Mouse (Mus musculus): ENCODE results near the gene Fam155a.

Fam155a gene

DNA sequence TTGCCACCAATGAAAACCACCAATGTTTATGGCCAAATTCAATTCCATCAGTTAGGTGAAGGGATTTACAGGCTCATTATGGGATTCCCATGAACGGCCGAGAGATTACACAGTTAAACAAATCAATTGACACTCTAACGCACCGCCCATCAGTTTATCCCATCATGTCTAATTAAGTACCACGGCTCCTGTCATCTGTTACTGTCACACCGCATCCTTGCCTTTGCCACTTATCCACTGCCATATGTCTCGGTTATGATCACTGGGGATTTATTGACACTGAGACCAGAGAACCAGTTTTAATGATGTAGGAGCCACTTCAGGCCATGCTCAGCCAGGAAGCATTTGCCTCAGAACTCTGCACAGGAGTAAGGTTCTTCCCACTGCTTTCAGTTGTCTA, 588.5 kb downstream of the Fam155a start:
- no peak for DNase-seq (ENCODE audit: low read depth, low spot score)

DNA sequence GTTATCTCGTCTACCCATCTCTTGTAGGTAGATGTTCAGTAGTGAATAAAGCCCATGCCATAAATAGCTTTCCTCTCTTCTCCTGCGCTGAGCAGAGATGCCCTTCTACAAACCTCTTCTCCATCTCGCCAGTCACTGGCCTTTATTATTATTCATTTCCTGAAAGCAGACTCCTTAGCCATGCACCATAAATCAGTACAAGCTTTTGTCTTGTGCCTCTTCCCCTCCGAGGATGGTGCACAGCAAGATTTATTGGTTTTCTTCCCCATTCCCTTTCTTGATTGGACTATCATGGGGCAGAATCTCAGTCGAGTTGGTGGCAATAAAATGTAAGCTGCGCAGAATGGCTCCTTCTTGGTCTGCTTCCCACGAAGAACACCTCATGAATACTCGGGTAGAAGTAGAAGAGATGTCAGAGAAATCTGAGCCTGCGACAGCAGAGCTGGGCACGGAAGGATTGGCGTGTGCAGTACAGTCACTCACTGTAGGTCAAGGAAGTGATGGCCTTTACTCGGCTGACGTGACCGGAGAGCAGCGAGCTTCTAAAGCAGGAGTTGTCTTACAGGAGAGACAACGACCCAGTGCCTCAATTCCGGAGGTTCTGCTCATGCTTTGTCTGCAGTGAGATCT, 590.2 kb downstream of the Fam155a start:
- no peak for DNase-seq (ENCODE audit: low read depth, low spot score)

DNA sequence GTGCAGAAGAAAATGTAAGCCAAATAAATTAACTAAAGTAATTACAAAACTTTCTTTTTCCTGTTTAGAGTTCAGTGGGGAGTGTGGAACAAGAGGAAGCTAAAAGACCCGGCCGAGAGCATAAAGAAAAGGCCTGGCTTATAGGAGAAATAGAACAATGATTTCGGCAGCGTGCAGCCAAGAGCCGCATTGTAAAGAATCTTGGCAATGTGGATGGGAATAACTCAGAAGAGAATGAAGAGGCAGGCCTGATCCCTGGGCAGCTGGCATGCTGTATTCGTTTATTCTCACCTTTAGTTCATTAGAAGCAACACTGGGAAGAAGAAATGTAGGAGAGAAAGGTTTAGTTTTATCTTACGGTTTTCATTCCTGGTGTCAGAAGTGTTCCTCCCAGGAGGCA, 594.0 kb downstream of the Fam155a start:
- DNase-seq (ENCODE audit: low read depth, low spot score), result no peak

DNA sequence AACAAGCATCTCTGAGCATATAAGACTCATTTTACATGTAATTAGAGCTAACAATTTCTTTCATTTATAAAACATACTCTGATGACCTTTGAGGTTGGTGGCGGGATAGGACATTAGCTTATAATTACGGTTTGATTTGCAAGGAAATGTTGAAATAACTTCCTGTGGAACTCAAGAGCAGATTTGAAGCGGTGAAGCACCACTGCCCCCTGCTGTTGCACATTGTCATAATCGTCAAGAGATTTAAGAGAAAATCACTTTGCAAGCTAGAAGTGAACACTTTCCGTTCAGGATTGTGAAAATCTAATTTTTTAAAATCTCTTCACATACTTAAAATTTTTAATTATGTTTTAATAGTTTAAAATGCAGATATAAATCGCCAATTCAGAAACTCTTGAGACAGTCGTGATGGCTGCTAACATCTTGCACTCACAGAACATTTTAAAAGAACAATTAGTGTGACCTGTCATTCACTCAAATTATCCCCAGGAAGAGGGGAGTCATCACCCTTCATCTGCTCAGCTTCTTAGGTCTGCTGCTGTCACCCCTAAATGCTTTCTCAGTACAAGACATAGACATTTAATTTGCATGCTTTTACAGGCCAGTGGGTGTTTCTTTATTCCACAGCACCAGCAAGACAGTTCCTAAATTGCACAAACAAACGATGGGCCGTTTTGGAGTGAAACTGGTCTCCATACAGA, 595.9 kb downstream of the Fam155a start:
- DNase-seq (ENCODE audit: low read depth, low spot score), result no peak

DNA sequence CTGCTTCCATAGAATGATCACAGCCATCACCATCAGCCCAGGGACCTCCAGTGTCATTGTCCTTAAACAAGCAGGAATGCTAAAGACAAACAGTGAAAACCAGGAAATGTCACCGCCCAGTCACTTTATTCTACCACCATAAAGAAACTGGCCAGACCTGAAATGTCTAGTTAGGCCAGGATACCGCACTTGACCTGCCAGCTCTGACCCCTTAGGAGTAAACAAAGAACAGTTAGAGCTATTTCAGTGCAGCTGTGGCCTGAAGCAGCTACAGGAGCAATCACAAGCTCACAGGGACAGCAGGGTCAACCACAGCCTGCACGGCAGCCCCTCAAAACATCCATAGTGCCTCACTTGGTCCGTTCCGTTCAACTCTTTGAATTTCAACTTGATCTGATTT, 599.1 kb downstream of the Fam155a start:
- no peak for DNase-seq (ENCODE audit: low read depth, low spot score)

DNA sequence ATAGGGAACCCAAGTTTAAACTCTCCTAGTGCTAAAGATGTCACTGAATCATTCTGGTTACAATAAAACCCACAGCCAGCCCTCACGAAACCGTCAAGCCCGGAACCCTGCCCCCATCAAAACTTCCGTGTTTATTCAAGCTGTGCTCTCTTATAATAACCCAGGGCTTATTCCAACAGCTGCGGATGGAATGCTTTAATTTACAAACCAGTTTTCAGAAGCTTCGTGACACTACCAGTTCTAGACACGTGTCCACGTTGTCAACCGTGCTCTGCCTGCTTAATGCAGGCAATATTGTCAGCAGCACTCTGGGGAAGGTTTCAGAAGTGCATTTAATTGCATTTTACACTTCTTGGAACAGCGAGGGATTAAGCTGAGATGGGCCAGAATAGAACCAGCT, 603.0 kb downstream of the Fam155a start:
- no peak for DNase-seq (ENCODE audit: low read depth, low spot score)

DNA sequence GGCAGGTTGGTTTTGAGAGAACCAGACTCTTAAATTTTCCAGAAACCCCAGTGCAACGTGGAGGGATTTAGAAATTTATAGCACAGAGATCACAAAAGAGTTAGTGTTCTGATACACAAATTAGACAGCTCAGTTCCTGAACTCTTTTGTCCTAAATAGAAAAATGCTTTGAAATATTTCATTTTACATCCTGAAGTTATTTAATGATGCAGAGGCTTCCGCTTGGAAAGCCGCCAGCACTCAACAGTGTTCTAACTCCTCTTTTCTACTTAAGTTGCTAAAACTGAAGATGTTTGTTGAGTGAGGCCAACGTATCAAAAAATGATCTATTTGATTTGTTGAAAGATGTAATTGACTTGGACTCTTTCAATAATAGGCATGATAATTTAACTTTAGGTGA, 609.4 kb downstream of the Fam155a start:
- no peak for DNase-seq (ENCODE audit: low read depth, low spot score)

DNA sequence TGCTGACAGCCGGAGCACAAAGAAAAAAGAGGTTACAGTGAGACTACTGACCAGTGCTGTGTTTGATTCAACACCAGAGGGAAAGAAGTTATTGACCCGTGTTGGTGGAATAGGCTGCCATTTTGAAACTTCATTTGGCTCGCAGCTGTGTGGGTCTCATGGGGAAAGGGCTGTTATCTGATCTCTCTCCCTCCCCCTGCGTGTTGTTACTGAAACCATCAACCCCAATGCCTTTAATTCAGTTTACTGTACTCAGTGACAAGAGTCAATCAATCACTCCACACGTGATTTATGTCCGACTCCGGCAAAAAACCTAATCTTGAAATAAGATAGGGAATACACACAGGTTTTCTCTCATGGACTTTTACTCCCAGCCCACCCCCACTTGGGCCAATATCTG, 611.6 kb downstream of the Fam155a start:
- DNase-seq (ENCODE audit: low read depth, low spot score), result no peak

DNA sequence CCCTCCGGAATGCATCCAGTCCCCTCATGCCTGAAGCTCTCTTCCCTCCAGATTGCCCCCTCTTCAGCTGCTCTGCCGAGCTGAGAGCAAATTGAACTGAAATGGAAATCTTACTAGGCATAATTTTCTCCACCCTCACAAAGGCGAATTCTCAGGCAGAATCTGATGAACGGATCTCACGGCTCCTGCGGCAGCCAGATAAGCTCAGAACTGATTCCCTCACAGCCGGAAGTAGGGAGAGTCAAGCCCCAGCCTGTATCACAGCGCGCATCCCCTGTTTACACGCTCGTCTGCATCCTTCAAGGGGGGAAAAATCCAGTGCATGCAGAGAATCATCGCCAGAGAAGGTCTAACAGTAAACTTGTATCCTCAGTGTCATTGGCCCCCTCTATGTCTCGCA, 612.3 kb downstream of the Fam155a start:
- no peak for DNase-seq (ENCODE audit: low read depth, low spot score)

DNA sequence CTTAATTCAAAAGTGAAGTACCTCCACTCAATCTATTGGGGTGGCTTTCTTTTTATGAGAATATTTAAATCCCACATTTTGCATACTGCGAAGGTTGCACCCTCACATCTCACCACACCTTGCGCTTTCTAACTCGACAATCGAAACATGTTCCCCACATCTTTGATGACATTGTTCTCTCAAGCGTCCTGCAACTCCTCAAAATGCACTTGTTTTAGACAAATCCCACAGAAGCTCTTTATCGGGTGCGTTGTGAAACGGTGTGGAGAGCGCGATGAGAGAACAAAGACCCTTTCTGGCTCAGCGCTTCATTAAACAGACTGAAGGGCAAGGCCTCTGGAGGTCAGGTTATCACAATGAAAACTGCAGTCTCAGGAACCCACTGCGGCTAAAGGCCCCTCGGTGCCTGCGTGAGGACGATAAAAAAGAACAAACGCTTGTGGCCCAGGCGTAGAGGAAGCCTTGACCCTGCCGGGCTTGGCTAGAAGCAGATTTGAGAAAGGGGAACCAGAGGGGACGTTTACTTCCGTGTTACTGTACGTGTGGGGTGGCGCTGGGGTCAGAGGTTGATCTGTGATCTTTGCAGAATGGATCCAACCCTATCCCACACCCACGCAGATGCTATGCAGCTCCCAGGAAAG, 613.7 kb downstream of the Fam155a start:
- DNase-seq (ENCODE audit: low read depth, low spot score), result no peak
